Mouse (Mus musculus): ENCODE measurements at regions not wholly inside any gene's neighbourhood (a gene's known extent, or its start where the extent isn't known, plus 50 kb on each side); places are given as distances from the start of the nearest gene placed in this dataset.

GRCm38 (mm10) chr14:104827404-104827803, 305.0 kb upstream of the Rnf219 start:
- no peak for DNase-seq (ENCODE audit: low spot score in 2 of 2)

DNA sequence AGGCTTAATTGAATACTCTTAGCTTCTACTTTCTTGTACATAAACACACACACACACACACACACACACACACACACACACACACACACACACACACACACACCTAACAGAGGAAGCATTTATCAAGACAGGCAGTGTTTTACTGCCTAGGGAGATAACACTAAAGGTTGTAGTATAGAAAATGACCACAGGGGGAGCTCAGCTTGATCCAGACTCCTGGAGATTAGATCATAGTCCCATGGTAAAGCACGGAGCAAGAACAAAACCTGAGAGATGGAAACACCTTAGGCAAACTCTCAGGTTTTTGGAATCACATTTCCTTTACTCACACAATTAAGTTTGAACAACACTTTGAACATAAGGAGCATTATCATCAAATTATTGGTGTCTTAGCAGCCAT, 302.5 kb upstream of the Rnf219 start:
- DNase-seq (ENCODE audit: low spot score in 2 of 2) = no peak

DNA sequence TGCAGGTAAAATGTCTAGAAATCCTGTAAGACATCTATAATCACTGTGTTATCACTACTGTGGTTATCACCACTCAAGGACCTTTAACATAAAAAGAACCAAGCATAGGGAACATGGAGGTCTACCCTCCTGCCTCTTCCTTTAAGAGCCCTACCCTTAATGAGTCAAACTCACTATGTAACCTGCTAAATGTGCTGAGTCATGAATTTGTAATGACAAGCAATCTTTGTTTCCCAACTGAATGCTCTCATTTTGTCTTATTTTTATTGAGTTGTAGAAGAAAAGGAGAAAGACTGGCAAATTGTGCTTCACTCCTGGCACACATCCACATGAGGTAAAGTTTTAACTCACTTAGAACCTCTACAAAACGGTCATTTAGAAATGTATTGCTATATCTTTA, 301.8 kb upstream of the Rnf219 start:
- DNase-seq (ENCODE audit: low spot score in 2 of 2) = no peak

- no peak for DNase-seq (ENCODE audit: low spot score in 2 of 2)
These were observed 299.6 kb upstream of the Rnf219 start for GRCm38 (mm10) chr14:104821903-104822573.

GRCm38 (mm10) chr14:104819106-104819505, 296.7 kb upstream of the Rnf219 start:
- no peak for DNase-seq (ENCODE audit: low spot score in 2 of 2)

DNA sequence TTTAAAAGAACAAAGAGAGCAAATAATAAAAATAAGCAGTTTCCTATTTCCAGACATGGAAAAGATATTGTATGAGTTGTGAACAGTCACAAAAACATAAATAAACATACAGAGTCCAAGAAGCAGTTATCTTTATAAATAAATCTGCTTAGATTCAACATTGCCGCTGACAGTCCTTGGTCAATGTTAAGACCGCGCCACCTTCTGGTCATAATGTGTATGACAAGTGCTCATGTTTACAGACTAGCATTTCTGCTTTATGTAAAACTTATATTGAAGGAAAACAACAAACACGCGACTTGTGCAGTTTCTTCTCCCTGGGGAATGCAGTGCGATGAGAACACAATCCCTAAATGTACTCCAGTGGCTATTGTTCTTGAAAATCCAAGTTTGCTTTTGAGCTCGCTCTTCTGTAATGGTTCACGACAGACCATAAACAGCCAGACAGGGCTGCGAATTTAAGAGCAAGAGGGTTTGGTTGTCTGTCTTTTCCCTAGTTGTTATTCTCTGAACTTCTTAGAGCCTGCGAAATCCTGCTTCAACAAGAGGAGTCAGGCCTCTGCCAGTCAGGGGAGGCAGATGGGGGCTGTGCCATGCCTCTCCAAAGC, 291.6 kb upstream of the Rnf219 start:
- DNase-seq (ENCODE audit: low spot score in 2 of 2) = peak; percentile 81 to 87

GRCm38 (mm10) chr14:104812006-104812405, 289.6 kb upstream of the Rnf219 start:
- no peak for DNase-seq (ENCODE audit: low spot score in 2 of 2)

- no peak for DNase-seq (ENCODE audit: low spot score in 2 of 2)
These were observed 282.9 kb upstream of the Rnf219 start for GRCm38 (mm10) chr14:104805332-104805731.

DNA sequence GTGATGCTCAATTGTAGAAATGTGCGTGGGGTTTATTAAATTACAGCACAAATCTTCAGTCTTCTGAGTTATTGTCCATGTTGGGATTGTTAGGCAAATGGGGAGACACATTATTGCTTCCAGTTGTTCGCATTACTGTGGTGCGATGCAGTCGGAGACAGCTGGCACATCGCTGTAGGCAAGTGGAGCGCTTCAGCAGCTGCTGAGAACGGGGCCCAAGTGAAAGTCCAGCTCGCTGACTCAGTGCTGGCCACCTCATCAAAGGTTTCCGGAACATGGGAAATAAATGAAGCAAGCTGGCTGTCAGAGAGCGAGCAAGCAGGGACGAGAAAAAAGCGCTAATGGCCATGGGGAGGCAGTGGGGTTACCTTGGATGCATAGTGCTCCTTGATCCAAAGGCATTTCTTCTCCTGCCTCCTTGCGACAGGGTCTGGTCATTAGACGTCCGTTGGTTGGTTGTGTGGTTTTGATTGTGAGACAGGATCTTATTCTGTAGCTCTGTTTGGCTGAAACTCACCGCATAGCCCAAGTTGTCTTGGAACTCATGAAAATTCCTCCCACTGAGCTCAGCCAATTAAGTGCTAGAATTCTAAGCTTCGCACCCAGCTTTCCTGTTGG, 274.0 kb upstream of the Rnf219 start:
- no peak for DNase-seq (ENCODE audit: low spot score in 2 of 2)

DNA sequence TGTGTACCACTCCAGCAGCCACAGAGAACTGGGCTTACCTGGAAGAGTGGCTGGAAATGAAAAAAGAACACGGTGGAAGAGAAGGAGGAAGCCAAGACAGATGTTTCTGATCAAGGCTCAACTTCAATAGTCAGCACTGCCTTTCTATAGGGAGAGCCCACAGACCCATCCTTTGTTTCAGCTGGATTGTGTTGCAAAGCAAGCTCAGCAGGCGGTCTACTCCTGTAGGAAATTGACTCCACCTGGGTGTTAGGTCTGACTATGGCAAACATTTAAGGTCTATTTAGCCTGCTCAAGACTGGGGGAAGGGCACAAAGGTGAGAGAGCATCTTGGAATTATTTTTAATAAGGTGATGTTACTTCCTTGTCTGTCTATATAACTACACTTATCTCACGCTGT, 266.9 kb upstream of the Rnf219 start:
- no peak for DNase-seq (ENCODE audit: low spot score in 2 of 2)

- DNase-seq (ENCODE audit: low spot score in 2 of 2) = no peak
These were observed 262.6 kb upstream of the Rnf219 start for GRCm38 (mm10) chr14:104785066-104785465.

DNA sequence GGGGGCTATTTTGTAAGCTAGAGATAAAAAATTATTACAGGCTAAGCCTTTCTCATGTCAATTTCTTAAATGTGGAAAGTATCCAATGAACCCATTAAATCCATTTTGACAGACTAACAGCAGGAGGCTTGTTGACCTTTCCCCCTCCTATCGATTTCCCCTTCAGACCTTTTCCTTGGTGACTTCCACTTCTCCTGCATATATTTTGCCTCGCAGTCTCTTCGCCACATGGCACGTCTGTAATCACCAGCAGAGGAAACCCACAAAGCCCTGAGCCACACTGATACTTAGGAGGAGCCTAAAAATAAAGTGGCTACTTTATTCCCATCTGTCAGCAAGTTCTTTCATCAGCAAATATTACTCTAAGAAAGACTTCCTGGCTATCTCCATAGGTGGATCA, 247.5 kb upstream of the Rnf219 start:
- no peak for DNase-seq (ENCODE audit: low spot score in 2 of 2)

DNA sequence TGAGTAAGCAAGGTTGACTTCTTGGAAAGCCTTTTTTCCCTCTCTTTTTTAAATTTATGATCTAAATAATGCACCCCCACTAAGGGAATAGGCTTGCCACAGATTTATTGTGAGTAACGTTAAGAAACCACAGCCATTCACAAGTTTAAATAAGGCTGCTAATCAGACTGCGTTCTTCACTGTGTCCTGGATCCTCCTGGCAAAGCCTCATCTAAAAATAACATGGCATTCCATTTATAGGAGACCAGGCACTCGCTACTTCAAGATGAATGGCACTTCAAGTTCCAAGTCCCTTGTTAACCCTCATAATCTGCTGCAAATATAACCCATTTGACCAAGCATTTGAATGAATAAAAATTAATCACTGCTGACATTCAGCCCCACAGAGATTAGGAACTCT, 211.8 kb upstream of the Rnf219 start:
- DNase-seq (ENCODE audit: low spot score in 2 of 2) = no peak

- no peak for DNase-seq (ENCODE audit: low spot score in 2 of 2)
These were observed 209.6 kb upstream of the Rnf219 start for GRCm38 (mm10) chr14:104732036-104732435.

DNA sequence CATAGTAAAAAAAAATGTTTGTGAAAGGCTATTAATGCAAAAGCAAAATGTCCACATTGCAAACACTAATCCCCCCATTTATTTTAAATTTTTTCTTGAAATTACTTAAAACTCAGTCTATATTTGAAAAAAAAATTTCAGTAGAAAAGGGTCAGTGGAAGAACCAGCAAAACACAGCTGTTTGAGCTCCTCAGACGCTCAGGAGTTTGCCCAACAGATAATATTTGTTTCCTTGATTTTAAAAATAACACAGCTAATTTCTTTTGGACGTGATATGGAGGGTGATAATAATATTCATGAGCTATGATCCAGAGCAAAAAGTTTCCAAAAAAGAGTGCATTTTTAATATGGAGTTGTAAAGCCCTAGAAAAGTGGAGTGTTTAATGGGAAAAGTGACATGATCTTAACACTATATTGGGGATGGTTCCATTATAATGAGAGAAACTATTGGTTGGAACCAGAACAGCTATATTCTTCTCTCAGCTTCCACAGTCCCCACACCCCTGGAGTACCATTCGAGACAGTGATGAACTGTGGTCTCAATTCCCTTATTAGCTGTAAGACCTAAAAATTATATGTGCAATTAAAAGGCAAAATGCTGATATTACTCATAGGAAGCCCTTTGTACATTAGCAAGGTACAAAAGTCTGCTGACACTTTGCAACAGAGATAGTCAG, 209.0 kb upstream of the Rnf219 start:
- DNase-seq (ENCODE audit: low spot score in 2 of 2) = no peak

- peak; percentile 61 to 68 for DNase-seq (ENCODE audit: low spot score in 2 of 2)
These were observed 193.2 kb upstream of the Rnf219 start for GRCm38 (mm10) chr14:104715651-104716050.

GRCm38 (mm10) chr14:104702283-104702893, 179.9 kb upstream of the Rnf219 start:
- DNase-seq (ENCODE audit: low spot score in 2 of 2) = no peak

DNA sequence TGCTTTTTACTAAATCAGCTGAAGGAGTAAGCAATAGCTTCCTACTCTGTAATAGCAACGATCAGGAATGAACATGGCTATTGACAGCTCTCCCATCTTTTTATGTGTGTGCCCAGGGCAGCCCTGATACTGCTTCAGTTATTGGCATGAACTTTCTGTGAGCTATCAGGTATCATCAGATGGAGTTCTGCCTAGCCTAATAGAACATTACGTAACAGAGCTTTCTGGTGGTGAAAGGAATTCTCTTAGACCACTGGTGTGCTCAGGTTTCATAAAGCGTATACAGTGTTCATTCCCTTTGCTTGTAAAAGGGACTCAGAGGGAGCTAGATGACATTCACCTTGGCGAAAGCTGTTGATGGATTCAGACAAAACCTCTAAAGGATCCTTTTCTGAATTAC, 176.5 kb upstream of the Rnf219 start:
- no peak for DNase-seq (ENCODE audit: low spot score in 2 of 2)

GRCm38 (mm10) chr14:104695101-104695500, 172.7 kb upstream of the Rnf219 start:
- no peak for DNase-seq (ENCODE audit: low spot score in 2 of 2)

DNA sequence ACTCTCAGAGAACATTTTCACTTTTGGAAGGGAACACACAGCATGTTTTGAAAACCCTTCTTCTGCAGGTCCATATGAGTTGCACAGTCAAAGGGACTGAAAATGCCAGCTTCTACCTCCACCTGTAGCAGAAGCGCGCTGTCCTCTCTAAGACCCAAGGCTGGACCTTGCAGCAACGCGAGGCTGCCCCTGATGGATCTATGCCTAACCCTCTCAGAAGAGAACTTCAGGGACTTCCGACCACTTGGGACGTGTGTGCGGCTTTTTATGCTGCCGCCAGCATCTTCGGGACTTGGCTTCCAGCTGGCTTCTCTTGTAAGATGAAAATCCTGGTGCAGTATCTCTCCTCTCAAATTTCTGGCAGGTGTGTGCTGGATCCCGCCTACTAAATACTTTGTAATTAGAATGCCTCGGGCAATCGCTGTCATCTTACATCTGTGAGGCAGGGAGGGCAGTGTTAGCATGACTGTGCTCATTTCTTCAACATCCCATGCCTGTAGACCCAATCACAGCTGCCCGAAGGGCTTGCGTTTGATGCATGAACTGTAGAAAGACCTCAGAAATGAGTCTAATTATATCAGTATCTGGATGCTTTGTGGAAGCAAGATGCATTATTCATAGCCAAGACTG, 171.8 kb upstream of the Rnf219 start:
- DNase-seq (ENCODE audit: low spot score in 2 of 2) = peak in 1 of 2 experiments; percentile 24

DNA sequence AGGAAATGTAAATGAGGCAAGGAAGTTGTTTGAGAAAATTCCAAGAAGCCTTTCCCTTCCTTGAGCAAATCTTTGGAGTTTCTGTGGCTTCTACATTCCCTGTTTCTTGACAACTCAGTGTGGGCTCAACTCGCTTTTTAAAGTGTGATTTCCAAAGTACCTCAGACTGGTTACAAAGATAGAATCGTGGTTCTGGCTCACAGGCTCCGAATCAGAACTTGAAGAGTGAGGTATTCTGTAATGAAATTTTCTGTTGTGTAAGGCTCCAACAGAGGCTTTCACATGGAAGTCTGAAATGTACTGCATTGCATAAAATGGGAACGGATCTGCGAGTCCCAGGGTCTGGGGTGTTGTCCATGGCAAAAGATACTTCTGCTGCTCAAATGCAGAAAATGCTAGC, 170.2 kb upstream of the Rnf219 start:
- no peak for DNase-seq (ENCODE audit: low spot score in 2 of 2)

- no peak for DNase-seq (ENCODE audit: low spot score in 2 of 2)
These were observed 166.0 kb upstream of the Rnf219 start for GRCm38 (mm10) chr14:104688440-104688839.

Data from right cerebral cortex, postnatal 10 days (tissue).